Mouse (Mus musculus) urinary bladder, postnatal 14 days (tissue): Measurements from ENCODE around the gene Olfr535.
"Not testable (repeated sequence)": the region's sequence is repeated elsewhere in the genome, so short reads cannot be mapped to it uniquely, and the experiment has no call there.

Experiments used
- DNase-seq: peaks from one replicate; pipeline ENCODE4 v3.0.0; 2021; ENCODE audit warnings: low spot score

Gene Olfr535

GRCm38 (mm10) chr7:140483916-140484315 lies at the start of gene Olfr535:
Gene Olfr535 (plus strand): TSS chr7:140484216.
- DNase-seq = no peak

- DNase-seq = no peak
These were observed 40.9 kb upstream of the Olfr535 start for GRCm38 (mm10) chr7:140443141-140443540.

- DNase-seq = not testable (repeated sequence)
These were observed 20.9 kb upstream of the Olfr535 start, which contains the start of gene Olfr533 for GRCm38 (mm10) chr7:140463070-140463469. Gene Olfr533 (plus strand): TSS chr7:140463370.

- DNase-seq = no peak
These were observed 6.1 kb upstream of the Olfr535 start for GRCm38 (mm10) chr7:140477886-140478285.

- DNase-seq = no peak
These were observed 5.3 kb upstream of the Olfr535 start for GRCm38 (mm10) chr7:140478733-140479132.

- no peak for DNase-seq
These were observed 5.0 kb downstream of the Olfr535 start for GRCm38 (mm10) chr7:140488981-140489380.

- no peak for DNase-seq
These were observed 10.2 kb downstream of the Olfr535 start for GRCm38 (mm10) chr7:140494231-140494630.

GRCm38 (mm10) chr7:140494702-140495101 lies 10.7 kb downstream of the Olfr535 start:
- DNase-seq = no peak

GRCm38 (mm10) chr7:140507346-140508021 lies 23.5 kb downstream of the Olfr535 start, which contains the start of gene Olfr536:
Gene Olfr536 (minus strand): TSS chr7:140507396.
- not testable (repeated sequence) for DNase-seq

- DNase-seq = no peak
These were observed 55.7 kb downstream of the Olfr535 start for GRCm38 (mm10) chr7:140539746-140540145.
